Mouse (Mus musculus): Measurements from ENCODE around the gene Rb1. TPM values are rescaled to one million over a fixed set of nuclear protein-coding genes. Genes with fewer than 3 reads are reported as not detected.

The Rb1 gene
- polyA plus RNA-seq, 1 experiment: 14.2 TPM

- Histone ChIP-seq H3K4me3 (no peak overlapping the region), H3K79me2 (ENCODE audit: control insufficient read depth, insufficient read depth) (peaks cover 41% of the 10 kb centered on the region), H3K4me2 (ENCODE audit: low read depth) (no peak overlapping the region), H3ac (ENCODE audit: control insufficient read depth, insufficient read length) (no peak overlapping the region), H3K36me3 (ENCODE audit: control insufficient read depth, insufficient read depth) (peaks cover 72% of the 10 kb centered on the region), H3K27me3 (ENCODE audit: control insufficient read depth, insufficient read depth, insufficient read length) (no peaks in the 10 kb centered on the region)
- TF ChIP-seq E2F4 (IDR thresholded peaks at IDR 0.05; ENCODE audit: insufficient read depth): no peak
- no peak for TF ChIP-seq POLR2A (IDR thresholded peaks at IDR 0.05; ENCODE audit: insufficient read length, low read depth)
Measured at GRCm38 (mm10) chr14:73368221-73368620, 42.6 kb upstream of the Rb1 start.

- TF ChIP-seq TCF12 (IDR thresholded peaks at IDR 0.05; ENCODE audit: insufficient read depth, poor library complexity, severe bottlenecking) (no peak), USF1 (IDR thresholded peaks at IDR 0.05; ENCODE audit: low read depth) (no peak), E2F4 (IDR thresholded peaks at IDR 0.05; ENCODE audit: insufficient read depth) (no peak), SRF (IDR thresholded peaks at IDR 0.05; ENCODE audit: control insufficient read depth, insufficient read length, low read depth) (no peak), MYOD1 (IDR thresholded peaks at IDR 0.05; ENCODE audit: control insufficient read depth in 1 of 3, insufficient read length in 2 of 3, low read depth in 2 of 3) (no peak), MYOG (IDR thresholded peaks at IDR 0.05; ENCODE audit: control insufficient read depth in 1 of 3, insufficient read depth in 1 of 3, insufficient read length in 2 of 3, low read depth in 2 of 3) (no peak), POLR2AphosphoS2 (IDR thresholded peaks at IDR 0.05; ENCODE audit: insufficient read length, low read depth) (no peak), REST (IDR thresholded peaks at IDR 0.05; ENCODE audit: insufficient read depth, insufficient read length) (no peak), MAX (IDR thresholded peaks at IDR 0.05; ENCODE audit: low read depth) (no peak), TCF3 (IDR thresholded peaks at IDR 0.05; ENCODE audit: insufficient read length, low read depth) (no peak), CEBPB (IDR thresholded peaks at IDR 0.05; ENCODE audit: insufficient read depth, poor library complexity, severe bottlenecking) (no peak), POLR2A (IDR thresholded peaks at IDR 0.05; ENCODE audit: insufficient read length, low read depth) (no peak)
- Histone ChIP-seq H3ac (ENCODE audit: control insufficient read depth, insufficient read length) (no peak overlapping the region), H3K36me3 (ENCODE audit: control insufficient read depth, insufficient read depth) (peaks cover 80% of the 10 kb centered on the region), H3K27me3 (ENCODE audit: control insufficient read depth, insufficient read depth, insufficient read length) (no peaks in the 10 kb centered on the region), H3K4me2 (ENCODE audit: low read depth) (no peak overlapping the region), H3K4me3 (no peak overlapping the region), H3K79me2 (ENCODE audit: control insufficient read depth, insufficient read depth) (peaks cover 23% of the 10 kb centered on the region)
Measured at GRCm38 (mm10) chr14:73366278-73366677, 40.7 kb upstream of the Rb1 start.

GRCm38 (mm10) chr14:73363782-73364181 lies 38.2 kb upstream of the Rb1 start:
- Histone ChIP-seq H3K79me2 (ENCODE audit: control insufficient read depth, insufficient read depth) (peaks cover 4% of the 10 kb centered on the region), H3K27me3 (ENCODE audit: control insufficient read depth, insufficient read depth, insufficient read length) (no peaks in the 10 kb centered on the region), H3K4me2 (ENCODE audit: low read depth) (no peak overlapping the region), H3ac (ENCODE audit: control insufficient read depth, insufficient read length) (no peak overlapping the region), H3K36me3 (ENCODE audit: control insufficient read depth, insufficient read depth) (peaks cover 94% of the 10 kb centered on the region), H3K4me3 (no peak overlapping the region)
- no peak for TF ChIP-seq TCF3 (IDR thresholded peaks at IDR 0.05; ENCODE audit: insufficient read length, low read depth)
- no peak for TF ChIP-seq CEBPB (IDR thresholded peaks at IDR 0.05; ENCODE audit: insufficient read depth, poor library complexity, severe bottlenecking)
- no peak for TF ChIP-seq MYOG (IDR thresholded peaks at IDR 0.05; ENCODE audit: control insufficient read depth in 1 of 3, insufficient read depth in 1 of 3, insufficient read length in 2 of 3, low read depth in 2 of 3)
- no peak for TF ChIP-seq SRF (IDR thresholded peaks at IDR 0.05; ENCODE audit: control insufficient read depth, insufficient read length, low read depth)
- TF ChIP-seq POLR2A (IDR thresholded peaks at IDR 0.05; ENCODE audit: insufficient read length, low read depth): no peak
- no peak for TF ChIP-seq TCF12 (IDR thresholded peaks at IDR 0.05; ENCODE audit: insufficient read depth, poor library complexity, severe bottlenecking)
- no peak for TF ChIP-seq MYOD1 (IDR thresholded peaks at IDR 0.05; ENCODE audit: control insufficient read depth in 1 of 3, insufficient read length in 2 of 3, low read depth in 2 of 3)
- TF ChIP-seq USF1 (IDR thresholded peaks at IDR 0.05; ENCODE audit: low read depth): no peak
- no peak for TF ChIP-seq E2F4 (IDR thresholded peaks at IDR 0.05; ENCODE audit: insufficient read depth)
- no peak for TF ChIP-seq MAX (IDR thresholded peaks at IDR 0.05; ENCODE audit: low read depth)
- TF ChIP-seq POLR2AphosphoS2 (IDR thresholded peaks at IDR 0.05; ENCODE audit: insufficient read length, low read depth): no peak
- no peak for TF ChIP-seq REST (IDR thresholded peaks at IDR 0.05; ENCODE audit: insufficient read depth, insufficient read length)

GRCm38 (mm10) chr14:73354700-73355099 lies 29.1 kb upstream of the Rb1 start:
- H3ac ChIP-seq (ENCODE audit: control insufficient read depth, insufficient read length): no peak overlapping the region
- no peak overlapping the region for H3K4me3 ChIP-seq
- H3K36me3 ChIP-seq (ENCODE audit: control insufficient read depth, insufficient read depth): peaks cover 45% of the 10 kb centered on the region
- no peaks in the 10 kb centered on the region for H3K27me3 ChIP-seq (ENCODE audit: control insufficient read depth, insufficient read depth, insufficient read length)
- no peaks in the 10 kb centered on the region for H3K79me2 ChIP-seq (ENCODE audit: control insufficient read depth, insufficient read depth)
- H3K4me2 ChIP-seq (ENCODE audit: low read depth): no peak overlapping the region
- no peak for TF ChIP-seq TCF3 (IDR thresholded peaks at IDR 0.05; ENCODE audit: insufficient read length, low read depth)
- no peak for TF ChIP-seq SRF (IDR thresholded peaks at IDR 0.05; ENCODE audit: control insufficient read depth, insufficient read length, low read depth)
- TF ChIP-seq CEBPB (IDR thresholded peaks at IDR 0.05; ENCODE audit: insufficient read depth, poor library complexity, severe bottlenecking): no peak
- no peak for TF ChIP-seq POLR2AphosphoS2 (IDR thresholded peaks at IDR 0.05; ENCODE audit: insufficient read length, low read depth)
- no peak for TF ChIP-seq E2F4 (IDR thresholded peaks at IDR 0.05; ENCODE audit: insufficient read depth)

- no peak overlapping the region for H3ac ChIP-seq (ENCODE audit: control insufficient read depth, insufficient read length)
- no peaks in the 10 kb centered on the region for H3K79me2 ChIP-seq (ENCODE audit: control insufficient read depth, insufficient read depth)
- no peak overlapping the region for H3K4me2 ChIP-seq (ENCODE audit: low read depth)
- TF ChIP-seq MYOD1 (IDR thresholded peaks at IDR 0.05; ENCODE audit: control insufficient read depth in 1 of 3, insufficient read length in 2 of 3, low read depth in 2 of 3) (no peak), TCF3 (IDR thresholded peaks at IDR 0.05; ENCODE audit: insufficient read length, low read depth) (no peak), MAX (IDR thresholded peaks at IDR 0.05; ENCODE audit: low read depth) (no peak), TCF12 (IDR thresholded peaks at IDR 0.05; ENCODE audit: insufficient read depth, poor library complexity, severe bottlenecking) (no peak), POLR2A (IDR thresholded peaks at IDR 0.05; ENCODE audit: insufficient read length, low read depth) (no peak)
- no peak overlapping the region for H3K4me3 ChIP-seq
- H3K36me3 ChIP-seq (ENCODE audit: control insufficient read depth, insufficient read depth): peaks cover 18% of the 10 kb centered on the region
- no peaks in the 10 kb centered on the region for H3K27me3 ChIP-seq (ENCODE audit: control insufficient read depth, insufficient read depth, insufficient read length)
Measured at GRCm38 (mm10) chr14:73351118-73351517, 25.5 kb upstream of the Rb1 start.
